Mouse (Mus musculus): ENCODE data around the gene Stk39. TPM values are rescaled to one million over a fixed set of nuclear protein-coding genes. Genes with fewer than 3 reads are reported as not detected.

Stk39 gene
- total RNA-seq, 2 experiments from 2014 or later: 88.1 to 97.1 TPM

GRCm38 (mm10) chr2:68232929-68233328 is 239.1 kb downstream of the Stk39 start:
- no peak for DNase-seq

GRCm38 (mm10) chr2:68229872-68230271 is 242.2 kb downstream of the Stk39 start:
- no peak for DNase-seq

- no peak for DNase-seq
These were observed 243.0 kb downstream of the Stk39 start for GRCm38 (mm10) chr2:68229081-68229480.

GRCm38 (mm10) chr2:68222227-68222873 is 249.7 kb downstream of the Stk39 start:
- peak; percentile 56 to 70 for DNase-seq

GRCm38 (mm10) chr2:68221226-68221625 is 250.8 kb downstream of the Stk39 start:
- no peak for DNase-seq

GRCm38 (mm10) chr2:68219823-68220222 is 252.2 kb downstream of the Stk39 start:
- no peak for DNase-seq

GRCm38 (mm10) chr2:68215176-68215575 is 256.9 kb downstream of the Stk39 start:
- no peak for DNase-seq

GRCm38 (mm10) chr2:68214400-68214799 is 257.7 kb downstream of the Stk39 start:
- DNase-seq: no peak

- DNase-seq: peak; percentile 35 to 42
These were observed 260.6 kb downstream of the Stk39 start for GRCm38 (mm10) chr2:68211443-68211842.

GRCm38 (mm10) chr2:68196245-68196644 is 275.8 kb downstream of the Stk39 start:
- no peak for DNase-seq

GRCm38 (mm10) chr2:68194444-68194843 is 277.6 kb downstream of the Stk39 start:
- no peak for DNase-seq

- DNase-seq: no peak
These were observed 278.6 kb downstream of the Stk39 start for GRCm38 (mm10) chr2:68193465-68193837.

GRCm38 (mm10) chr2:68192605-68193464 is 279.2 kb downstream of the Stk39 start:
- DNase-seq: no peak

GRCm38 (mm10) chr2:68176425-68176824 is 295.6 kb downstream of the Stk39 start:
- DNase-seq: no peak

- DNase-seq: no peak
These were observed 300.8 kb downstream of the Stk39 start for GRCm38 (mm10) chr2:68171306-68171705.

- DNase-seq: no peak
These were observed 310.1 kb downstream of the Stk39 start for GRCm38 (mm10) chr2:68162012-68162411.

- DNase-seq: no peak
These were observed 311.5 kb downstream of the Stk39 start for GRCm38 (mm10) chr2:68160566-68160965.

Other genes with a start within 250 kb of the Stk39 start
- gene 4933409G03Rik, start 110.1 kb upstream of the Stk39 start, total RNA-seq (2021): not detected
- not detected for gene 4932414N04Rik, start 184.2 kb upstream of the Stk39 start, total RNA-seq (2021)

All from heart, adult 18-20 months (tissue).